Mouse (Mus musculus) intestine, embryonic 14.5 days (tissue): ENCODE measurements around the gene Prdm9. TPM values are rescaled to one million over a fixed set of nuclear protein-coding genes. Genes with fewer than 3 reads are reported as not detected.

Experiments
- ATAC-seq: fragments of 200-750 bp; cut with Nextera tagmentation; replicated peaks from 2 replicates; pipeline ENCODE4 v1.8.0; 2017; ENCODE audit warnings: low read depth, moderate number of reproducible peaks, moderate TSS enrichment, moderate library complexity; ENCODE audit not compliant: low FRiP score, low TSS enrichment
- DNase-seq: peaks from one replicate; pipeline ENCODE4 v3.0.0-alpha.2; 2018; ENCODE audit warnings: low spot score
- H3K27ac ChIP-seq: fragments of 300-500 bp; sonication (generic); 2 replicates; pipeline ENCODE4 v1.5.1; 2014; ENCODE audit warnings: low read depth, mild to moderate bottlenecking, control low read depth
- H3K27me3 ChIP-seq: fragments of 300-500 bp; sonication (generic); replicated peaks from 2 replicates; pipeline ENCODE4 v1.6.1; 2014; ENCODE audit warnings: low read length, control low read depth; ENCODE audit not compliant: control insufficient read depth, insufficient read depth
- H3K36me3 ChIP-seq: fragments of 300-500 bp; sonication (generic); 2 replicates; pipeline ENCODE4 v1.6.1; 2014; ENCODE audit warnings: low read length, control low read depth; ENCODE audit not compliant: control insufficient read depth, insufficient read depth
- H3K4me1 ChIP-seq: fragments of 300-500 bp; sonication (generic); replicated peaks from 2 replicates; pipeline ENCODE4 v1.6.1; 2014; ENCODE audit warnings: low read length, control low read depth, mixed read lengths; ENCODE audit not compliant: control insufficient read depth, insufficient read depth
- H3K4me2 ChIP-seq: fragments of 300-500 bp; sonication (generic); 2 replicates; pipeline ENCODE4 v1.6.1; 2014; ENCODE audit warnings: low read length
- H3K4me3 ChIP-seq: fragments of 300-500 bp; sonication (generic); 2 replicates; pipeline ENCODE4 v1.5.1; 2014; ENCODE audit warnings: low read depth, low read length, control low read depth, mixed read lengths
- H3K9ac ChIP-seq: fragments of 300-500 bp; sonication (generic); 2 replicates; pipeline ENCODE4 v1.6.1; 2014; ENCODE audit warnings: mild to moderate bottlenecking, low read length
- H3K9me3 ChIP-seq: fragments of 300-500 bp; sonication (generic); 2 replicates; pipeline ENCODE4 v1.6.1; 2016; ENCODE audit warnings: low read length, control low read depth; ENCODE audit not compliant: control insufficient read depth
- WGBS: fragments of 180-500 bp; shearing (Covaris S2); extraction: QIAGEN DNeasy Blood & Tissue Kit; methylation state at CpG from one replicate; pipeline ENCODE4 v1.1.7; 2014; 5-methylcytosine and 5-hydroxymethylcytosine counted together
- polyA plus RNA-seq: library from polyadenylated mRNA; unstranded; fragments of >200 nt; fragmentation: Nextera tagmentation; extraction: Ambion mirVana; gene quantifications from 2 replicates; pipeline ENCODE4 v1.2.1, GENCODE M21; 2014

Prdm9 gene
- polyA plus RNA-seq, 1 experiment from 2014 or later, result 1.1 TPM

- Histone ChIP-seq H3K4me3 (no peak overlapping the region), H3K27ac (no peak overlapping the region), H3K27me3 (no peaks in the 10 kb centered on the region), H3K9me3 (no peaks in the 10 kb centered on the region), H3K9ac (no peak overlapping the region), H3K36me3 (peaks cover 95% of the 10 kb centered on the region), H3K4me1 (no peaks in the 10 kb centered on the region), H3K4me2 (no peak overlapping the region)
- no peak for DNase-seq
- 97% methylated on average over 1 of the region's 1 CpGs for WGBS
- no peak for ATAC-seq
These were observed 45.4 kb downstream of the Prdm9 start for GRCm38 (mm10) chr17:15518766-15519165.

DNA sequence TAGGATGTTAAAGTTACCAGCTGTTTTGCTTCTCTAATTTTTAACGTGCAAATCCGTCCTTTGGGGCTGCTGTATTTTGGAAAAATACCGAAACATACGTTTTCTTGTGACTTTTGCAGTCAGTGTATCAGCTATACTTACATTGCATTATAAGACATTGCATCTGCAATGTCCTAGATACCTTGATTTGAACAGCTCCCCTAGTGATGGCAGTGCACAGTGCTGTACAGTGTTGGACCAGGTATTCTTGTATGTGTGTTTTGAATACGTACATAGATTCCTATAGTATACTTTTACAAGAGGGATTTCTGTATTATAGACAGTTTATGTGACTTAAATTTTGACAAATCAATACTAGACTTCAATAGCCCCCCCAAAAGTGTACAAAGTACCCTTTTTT is 46.0 kb downstream of the Prdm9 start:
- DNase-seq (no peak), ATAC-seq (no peak)
- Histone ChIP-seq H3K4me2 (no peak overlapping the region), H3K36me3 (peaks cover 95% of the 10 kb centered on the region), H3K27ac (no peak overlapping the region), H3K4me1 (no peaks in the 10 kb centered on the region), H3K9me3 (no peaks in the 10 kb centered on the region), H3K4me3 (no peak overlapping the region), H3K27me3 (no peaks in the 10 kb centered on the region), H3K9ac (no peak overlapping the region)
- WGBS, result 91% methylated on average over 5 of the region's 5 CpGs

- Histone ChIP-seq H3K27me3 (no peaks in the 10 kb centered on the region), H3K4me2 (no peak overlapping the region), H3K9ac (no peak overlapping the region), H3K36me3 (peaks cover 95% of the 10 kb centered on the region), H3K27ac (no peak overlapping the region), H3K4me3 (no peak overlapping the region), H3K4me1 (no peaks in the 10 kb centered on the region), H3K9me3 (no peaks in the 10 kb centered on the region)
- DNase-seq, result no peak
- no peak; the same call in 1 of the 2 replicates for ATAC-seq
- 77% methylated on average over 5 of the region's 5 CpGs for WGBS
These were observed 46.4 kb downstream of the Prdm9 start for GRCm38 (mm10) chr17:15517776-15518175.

GRCm38 (mm10) chr17:15510694-15511093 is 53.5 kb downstream of the Prdm9 start:
- Histone ChIP-seq H3K4me2 (no peak overlapping the region), H3K4me3 (no peak overlapping the region), H3K4me1 (no peaks in the 10 kb centered on the region), H3K36me3 (peaks cover 98% of the 10 kb centered on the region), H3K9me3 (no peaks in the 10 kb centered on the region), H3K9ac (no peak overlapping the region), H3K27ac (no peak overlapping the region), H3K27me3 (no peaks in the 10 kb centered on the region)
- 89% methylated on average over 2 of the region's 2 CpGs for WGBS
- DNase-seq (no peak), ATAC-seq (no peak)

DNA sequence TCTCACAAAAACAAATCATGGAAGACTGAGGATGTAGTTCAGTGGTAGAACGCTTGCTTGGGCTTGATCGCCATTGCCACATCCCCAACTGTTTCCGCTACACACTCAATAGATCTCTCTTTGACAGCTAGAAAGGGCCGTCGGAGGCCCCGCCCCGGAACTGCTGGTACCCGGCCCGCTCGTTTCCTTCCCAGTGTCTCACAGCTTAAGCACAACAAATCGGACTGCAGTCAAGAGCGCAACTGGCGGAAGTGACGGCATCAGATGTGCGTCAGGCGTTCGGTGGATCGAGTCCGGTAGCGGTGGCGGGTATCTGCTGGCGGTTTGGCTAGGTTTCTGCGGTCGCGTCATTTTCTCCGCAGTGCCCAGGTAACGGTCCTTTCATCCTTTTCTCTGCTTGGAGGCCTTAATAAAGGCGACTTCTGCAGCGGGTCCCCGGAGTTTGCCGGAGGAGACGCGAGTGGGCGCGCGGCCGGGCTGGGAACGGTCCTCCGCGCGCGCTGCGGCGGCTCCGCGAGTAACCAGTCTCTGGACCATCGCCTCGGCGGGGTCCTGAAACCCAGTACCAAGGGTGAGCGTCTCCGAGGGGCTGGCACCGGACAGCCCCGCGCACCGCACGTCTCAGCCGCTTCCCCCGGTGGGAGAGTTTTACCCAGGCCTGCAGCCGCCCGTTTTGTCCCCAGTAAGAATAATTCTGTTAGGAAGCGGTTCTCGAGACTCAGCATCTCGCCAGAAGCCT is 64.3 kb downstream of the Prdm9 start, which contains the start of the genes Psmb1 and Tbp:
Gene Psmb1, minus strand, starts transcription at position 96 of the 739 bp plus-strand sequence.
Gene Tbp, plus strand, starts transcription at position 233 of the 739 bp plus-strand sequence.
- WGBS, result under 1% methylated on average over 63 of the region's 63 CpGs
- peak; percentile 93 for ATAC-seq

DNA sequence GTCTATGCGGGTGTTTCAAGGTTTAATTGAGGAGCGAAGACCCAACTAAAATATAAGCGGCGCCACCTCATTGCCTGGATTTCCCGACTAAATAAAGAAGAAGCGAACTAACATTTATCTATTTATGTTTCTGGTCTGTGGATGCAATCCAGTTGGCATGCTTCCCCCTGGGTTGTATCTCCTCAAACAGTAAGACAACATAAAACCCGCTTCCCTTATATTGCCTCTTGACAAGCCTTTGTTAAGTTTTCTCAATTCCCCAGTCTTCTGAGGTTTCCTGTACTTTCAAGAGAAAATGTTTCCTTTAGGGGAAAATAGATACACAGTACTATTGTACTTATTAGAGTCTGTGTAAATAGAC is 65.4 kb downstream of the Prdm9 start:
- no peaks in the 10 kb centered on the region for H3K27me3 ChIP-seq
- 47% methylated on average over 7 of the region's 7 CpGs for WGBS
- DNase-seq, result no peak

More for the DNA sequence above, 64.3 kb downstream of the Prdm9 start, which contains the start of the genes Psmb1 and Tbp:
- H3K9me3 ChIP-seq, result no peaks in the 10 kb centered on the region
- H3K27me3 ChIP-seq, result no peaks in the 10 kb centered on the region
- H3K27ac ChIP-seq, result peak within 1 kb of the TSS; percentile 90
- peak within 1 kb of the TSS; percentile 70 for H3K4me2 ChIP-seq
- peaks cover 26% of the 10 kb centered on the region for H3K36me3 ChIP-seq
- peak within 1 kb of the TSS; percentile 88 for H3K9ac ChIP-seq
- H3K4me3 ChIP-seq, result peak within 1 kb of the TSS; percentile 91
- H3K4me1 ChIP-seq, result peaks cover 30% of the 10 kb centered on the region
- peak; percentile 98 for DNase-seq

DNA sequence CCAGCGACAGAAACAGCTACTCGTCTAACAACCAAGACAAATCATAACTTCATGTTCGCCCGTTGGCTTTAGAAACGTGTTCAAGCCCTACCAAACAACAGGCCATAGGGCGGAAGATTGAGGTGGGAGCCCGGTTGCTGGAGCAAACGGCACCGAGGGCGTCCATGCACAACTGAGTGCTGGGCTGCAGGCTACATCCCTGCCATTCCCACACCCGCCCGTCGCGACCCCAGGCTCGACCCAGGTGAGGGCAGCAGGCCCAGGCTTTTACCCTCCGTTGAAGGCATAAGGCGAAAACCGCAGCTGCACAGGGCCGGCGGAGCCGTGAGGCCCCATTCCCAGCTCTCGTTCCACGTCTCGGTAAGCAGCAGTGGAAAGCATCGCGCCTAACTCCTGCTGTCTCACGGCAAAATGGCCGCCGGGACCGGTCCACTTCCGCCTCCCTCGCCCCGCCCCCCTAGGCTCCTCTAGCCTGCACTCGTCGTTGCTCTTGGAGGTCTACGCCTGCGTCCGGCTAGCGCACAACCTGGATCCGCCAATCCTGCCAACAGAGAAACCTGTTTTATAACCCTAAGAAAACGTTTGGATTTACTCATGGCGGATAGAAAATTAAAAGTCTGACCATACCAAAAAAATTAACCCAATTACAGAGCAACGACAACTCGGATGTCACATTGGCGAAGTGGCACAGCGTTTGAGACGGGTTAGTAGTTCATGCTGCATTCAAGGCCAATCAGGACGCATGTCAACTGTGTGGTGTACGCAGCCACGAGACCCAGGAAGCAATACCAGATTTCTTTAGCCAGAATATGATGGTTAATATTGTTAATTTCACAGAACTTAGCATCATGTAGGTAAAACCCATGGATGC is 66.0 kb downstream of the Prdm9 start:
- H3K36me3 ChIP-seq, result peaks cover 24% of the 10 kb centered on the region
- DNase-seq, result peak; percentile 96
- WGBS, result under 1% methylated on average over 50 of the region's 50 CpGs
- H3K27ac ChIP-seq, result peak overlapping the region; percentile 90
- peak; percentile 93 for ATAC-seq
- H3K9me3 ChIP-seq, result no peaks in the 10 kb centered on the region
- H3K9ac ChIP-seq, result peak overlapping the region; percentile 85
- H3K4me2 ChIP-seq, result peak overlapping the region; percentile 70
- no peaks in the 10 kb centered on the region for H3K27me3 ChIP-seq
- H3K4me3 ChIP-seq, result peak overlapping the region; percentile 91
- peaks cover 30% of the 10 kb centered on the region for H3K4me1 ChIP-seq

More for the DNA sequence above, 65.4 kb downstream of the Prdm9 start:
- peak overlapping the region; percentile 70 for H3K4me2 ChIP-seq
- H3K27ac ChIP-seq, result peak overlapping the region; percentile 90; the same call in 1 of the 2 replicates
- H3K9ac ChIP-seq, result peak overlapping the region; percentile 85; the same call in 1 of the 2 replicates
- H3K9me3 ChIP-seq, result no peaks in the 10 kb centered on the region
- no peak for ATAC-seq
- H3K4me3 ChIP-seq, result peak overlapping the region; percentile 91
- peaks cover 23% of the 10 kb centered on the region for H3K36me3 ChIP-seq
- peaks cover 30% of the 10 kb centered on the region for H3K4me1 ChIP-seq
